Mouse (Mus musculus) lung, postnatal 14 days (tissue): ENCODE measurements around the gene Nfkb2.
A peak's percentile ranks its signal among the peaks of the same experiment; 100 is the strongest.

ENCODE experiments used
- DNase-seq: peaks from one replicate; pipeline ENCODE4 v3.0.0; 2021

The Nfkb2 gene

DNA sequence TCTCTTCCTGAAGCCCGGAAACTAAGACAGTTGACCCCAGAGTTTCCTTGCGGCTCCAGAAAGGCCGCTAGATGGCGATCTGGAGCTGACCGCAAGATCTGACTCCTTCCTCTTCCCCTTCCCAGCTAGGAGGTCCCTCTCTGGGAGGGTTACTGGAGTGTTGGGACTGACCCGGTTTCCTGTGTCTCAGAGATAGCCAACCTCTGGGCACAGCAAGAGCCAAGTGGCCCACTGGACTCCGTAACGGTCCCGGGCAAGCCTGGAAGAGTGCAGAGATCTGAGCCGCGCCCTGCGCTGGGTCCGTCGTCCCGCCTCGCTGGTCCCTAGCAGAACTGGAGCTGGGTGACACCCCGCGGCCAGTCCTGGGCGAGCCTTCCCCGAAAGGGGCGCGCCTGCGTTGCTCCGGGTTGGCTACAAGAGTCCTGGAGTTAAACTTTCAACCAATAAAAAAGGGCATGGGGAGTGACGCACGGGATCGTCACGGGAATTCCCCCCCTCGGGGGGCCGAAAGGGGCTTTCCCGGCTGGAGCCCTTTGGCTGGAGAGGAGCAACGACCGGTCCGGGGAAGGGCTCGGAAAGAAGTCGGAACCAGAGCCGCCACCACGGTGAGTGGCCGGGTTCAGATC, at the start of gene Nfkb2:
Nfkb2 (plus strand) TSS at position 105 of the 626 bp plus-strand sequence.
- DNase-seq, result peak; percentile 95

DNA sequence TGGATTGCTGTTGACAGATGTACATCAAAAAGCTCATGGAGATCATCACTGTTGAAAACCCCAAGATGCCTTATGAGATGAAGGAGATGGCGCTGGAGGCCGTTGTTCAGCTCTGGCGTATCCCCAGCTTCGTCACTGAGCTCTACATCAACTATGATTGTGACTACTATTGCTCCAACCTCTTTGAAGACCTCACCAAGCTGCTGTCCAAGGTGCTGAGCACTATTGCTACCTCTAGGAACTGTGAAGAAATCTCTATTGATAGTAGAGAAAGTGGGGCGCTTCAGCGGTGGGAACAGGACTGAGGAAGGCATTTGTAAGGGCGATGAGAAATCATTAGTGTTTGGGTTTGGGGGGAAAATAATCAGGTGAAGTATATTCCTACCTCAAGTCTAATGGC, 39.4 kb upstream of the Nfkb2 start:
- DNase-seq, result no peak

DNA sequence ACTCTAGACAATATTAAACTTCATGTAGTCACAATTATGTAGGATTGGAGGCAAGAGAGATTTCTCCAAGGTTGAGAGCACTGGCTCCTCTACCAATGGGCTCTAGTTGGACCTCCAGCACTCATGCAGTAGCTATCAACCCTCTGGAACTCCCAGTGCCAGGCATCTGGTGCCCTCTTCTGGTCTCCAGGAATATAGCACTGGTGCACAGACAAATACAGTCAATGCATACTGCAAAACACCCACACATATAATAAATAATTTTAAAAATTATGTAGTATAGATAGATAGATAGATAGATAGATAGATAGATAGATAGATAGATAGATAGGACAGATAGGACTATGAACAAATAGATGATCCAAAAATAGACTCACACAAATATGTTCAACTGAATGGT, 28.8 kb upstream of the Nfkb2 start:
- peak; percentile 17 for DNase-seq

DNA sequence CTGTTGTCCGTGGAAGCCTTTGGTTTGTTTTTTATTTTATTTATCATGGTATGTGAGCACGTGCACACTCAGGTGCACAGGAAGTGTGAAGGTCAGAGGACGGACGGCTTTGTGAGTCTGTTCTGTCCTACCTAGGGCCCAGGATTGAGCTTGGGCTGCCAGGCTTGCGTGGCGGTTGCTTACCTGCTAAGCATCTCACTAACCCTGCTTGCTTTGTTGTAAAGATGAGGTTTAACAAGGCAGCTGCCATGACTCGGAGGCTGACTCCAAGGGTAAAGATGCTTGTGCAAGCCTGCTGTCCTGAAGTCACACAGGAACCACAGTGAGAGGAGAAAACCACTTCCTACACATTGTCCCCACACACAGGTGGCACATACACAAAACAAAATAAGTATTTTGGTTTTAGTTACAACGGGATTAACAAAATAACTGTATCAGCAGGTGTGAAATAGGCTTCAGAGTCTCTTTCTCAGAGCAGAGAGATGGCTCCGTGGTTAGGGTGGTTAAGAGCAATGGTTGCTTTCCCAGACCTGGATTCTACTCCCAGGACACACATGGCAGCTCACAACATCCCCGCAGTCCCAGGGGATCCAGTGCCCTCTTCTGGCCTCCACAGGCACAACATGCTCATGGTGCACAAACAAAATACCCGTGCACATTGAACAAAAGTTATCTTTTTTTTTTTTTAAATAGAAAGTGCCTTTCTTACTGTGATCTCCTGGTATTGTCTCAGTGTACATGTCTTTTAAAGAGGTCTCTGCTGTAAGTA, 21.9 kb upstream of the Nfkb2 start:
- no peak for DNase-seq

DNA sequence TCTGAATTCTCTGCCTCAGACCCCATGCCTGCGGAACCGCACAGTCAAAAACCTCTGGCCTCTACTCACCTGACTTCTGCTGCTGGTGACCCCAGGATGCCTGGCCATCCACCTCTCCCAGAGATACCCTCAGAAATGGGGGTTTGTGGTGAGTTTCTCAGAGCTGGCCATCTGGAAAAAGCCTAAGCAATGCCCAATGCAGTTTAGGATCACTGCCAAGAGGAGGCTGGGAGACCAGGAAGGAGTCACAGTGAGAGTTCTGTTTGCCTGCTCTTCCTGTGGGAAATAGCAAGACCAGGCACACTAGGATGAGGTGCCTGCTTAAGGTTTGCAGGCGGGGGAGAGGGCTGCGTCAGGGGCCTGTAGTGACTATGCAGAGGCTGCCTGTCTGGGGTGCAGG, 19.4 kb upstream of the Nfkb2 start:
- DNase-seq, result no peak

DNA sequence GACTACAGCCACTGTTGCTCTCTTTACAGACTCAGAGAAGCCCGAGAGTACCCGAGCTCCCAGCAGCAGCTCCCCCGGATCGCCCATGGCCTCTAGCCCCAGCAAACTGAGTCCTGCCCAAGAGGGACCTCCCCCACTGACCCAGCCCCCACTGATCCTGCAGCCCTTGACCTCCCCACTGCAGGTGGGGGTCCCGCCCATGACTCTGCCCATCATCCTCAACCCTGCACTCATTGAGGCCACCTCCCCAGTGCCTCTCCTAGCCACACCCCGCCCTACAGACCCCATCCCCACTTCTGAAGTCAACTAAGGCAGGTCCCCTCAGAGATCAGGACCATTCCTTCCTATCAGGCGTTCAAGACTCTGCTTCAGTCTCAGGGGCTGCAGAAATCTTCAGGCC, 18.5 kb upstream of the Nfkb2 start:
- no peak for DNase-seq

DNA sequence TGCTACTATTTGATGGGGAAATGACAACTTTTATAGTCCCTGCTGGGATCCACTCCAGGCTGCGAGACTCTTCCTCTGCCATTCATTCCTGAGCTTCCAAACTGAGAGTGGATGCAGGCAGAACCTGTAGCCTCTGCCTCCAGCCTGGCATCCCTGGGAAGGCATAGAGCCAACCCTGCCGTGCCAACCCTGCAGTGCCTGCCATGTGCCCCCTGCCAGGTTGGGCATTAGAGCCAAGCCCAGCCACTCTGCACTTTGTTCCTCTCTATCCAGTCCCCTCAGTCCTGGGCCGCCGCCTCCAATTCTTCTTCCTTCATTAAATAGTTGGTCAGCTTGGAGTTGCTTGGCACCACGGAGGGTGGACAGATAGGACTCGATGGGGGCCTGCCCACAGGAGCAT, 18.1 kb upstream of the Nfkb2 start:
- no peak for DNase-seq

DNA sequence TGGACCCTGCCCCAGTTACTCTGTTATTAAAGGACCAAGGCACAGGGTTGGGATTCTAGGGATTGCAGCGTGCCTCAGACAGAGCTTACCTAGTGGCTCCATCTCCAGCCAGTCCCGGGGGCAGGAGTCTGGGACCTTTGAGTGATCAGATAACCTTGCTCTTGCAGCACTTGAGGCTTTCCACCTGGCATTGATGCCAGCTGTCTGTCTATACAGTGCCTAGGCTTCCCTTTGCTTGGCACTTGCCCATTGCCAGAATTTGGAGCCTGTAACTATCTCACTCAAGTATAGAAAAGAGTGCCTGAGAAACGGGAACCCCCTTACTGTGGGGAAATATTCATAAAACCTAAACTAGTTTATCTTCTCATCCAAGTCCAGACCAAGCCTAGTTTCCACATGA, 17.2 kb upstream of the Nfkb2 start:
- DNase-seq, result no peak

DNA sequence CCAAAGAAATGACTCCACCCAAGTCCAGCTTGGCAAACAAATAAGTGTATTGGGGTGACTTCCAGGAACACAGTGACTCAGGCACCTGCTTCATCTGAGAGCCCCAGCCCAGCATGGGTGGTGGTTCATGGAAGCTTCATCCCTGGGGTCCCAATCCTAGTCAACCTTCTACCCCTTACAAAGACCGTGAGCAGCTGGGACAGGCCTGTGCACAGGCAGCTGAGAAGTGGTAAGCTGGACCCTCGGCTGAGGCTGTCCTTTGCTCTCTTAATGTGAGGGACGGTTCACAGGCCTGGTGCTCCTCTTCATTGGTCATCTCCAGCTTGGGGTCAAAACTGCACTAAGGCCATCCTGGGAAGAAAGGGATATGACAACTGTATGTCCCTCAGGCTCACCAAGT, 16.6 kb upstream of the Nfkb2 start:
- DNase-seq, result no peak

DNA sequence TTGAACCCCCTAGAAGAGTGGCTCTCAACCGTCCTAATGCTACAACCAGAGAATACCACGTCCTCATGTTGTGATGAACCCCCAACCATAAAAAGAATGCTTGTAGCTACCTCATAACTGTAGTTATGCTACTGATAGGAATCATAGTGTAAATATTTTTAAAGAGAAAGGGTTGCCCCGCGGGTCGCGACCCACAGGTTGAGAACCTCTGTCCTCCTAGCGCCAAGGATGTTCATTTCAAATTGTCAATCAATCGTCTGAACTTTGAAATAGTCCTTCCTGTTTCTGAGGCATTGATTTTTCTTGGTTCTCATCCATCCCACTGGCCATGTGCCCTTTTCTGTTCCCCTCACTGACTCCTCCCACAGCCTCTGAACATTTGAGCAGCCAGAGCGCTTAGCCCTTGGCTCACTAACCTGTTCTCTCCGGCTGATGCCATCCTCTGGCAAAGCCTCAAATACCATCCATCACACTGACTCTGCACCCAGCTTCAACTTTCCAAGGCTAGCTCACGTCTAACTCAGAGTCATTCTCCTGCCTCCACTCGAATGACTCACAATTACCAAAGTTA, 13.5 kb upstream of the Nfkb2 start:
- no peak for DNase-seq

DNA sequence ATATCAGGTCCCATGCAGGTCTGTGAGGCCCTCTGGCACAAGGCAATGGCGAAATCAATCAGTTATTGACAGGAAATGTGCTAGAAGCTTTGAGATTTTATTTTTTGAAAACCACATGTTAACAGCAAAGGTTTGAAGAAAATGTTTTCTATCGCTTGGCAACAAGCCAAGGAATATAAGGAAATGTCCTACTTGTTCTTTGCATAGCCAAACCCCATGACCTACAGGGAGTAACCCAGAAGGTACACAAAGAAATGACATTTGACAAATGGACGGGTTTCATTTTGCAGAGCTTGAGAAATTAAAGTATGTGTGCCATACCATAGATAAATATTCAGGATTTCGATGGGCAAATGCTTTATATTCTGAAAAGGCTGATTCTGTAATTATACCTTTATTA, 7.2 kb upstream of the Nfkb2 start:
- no peak for DNase-seq

DNA sequence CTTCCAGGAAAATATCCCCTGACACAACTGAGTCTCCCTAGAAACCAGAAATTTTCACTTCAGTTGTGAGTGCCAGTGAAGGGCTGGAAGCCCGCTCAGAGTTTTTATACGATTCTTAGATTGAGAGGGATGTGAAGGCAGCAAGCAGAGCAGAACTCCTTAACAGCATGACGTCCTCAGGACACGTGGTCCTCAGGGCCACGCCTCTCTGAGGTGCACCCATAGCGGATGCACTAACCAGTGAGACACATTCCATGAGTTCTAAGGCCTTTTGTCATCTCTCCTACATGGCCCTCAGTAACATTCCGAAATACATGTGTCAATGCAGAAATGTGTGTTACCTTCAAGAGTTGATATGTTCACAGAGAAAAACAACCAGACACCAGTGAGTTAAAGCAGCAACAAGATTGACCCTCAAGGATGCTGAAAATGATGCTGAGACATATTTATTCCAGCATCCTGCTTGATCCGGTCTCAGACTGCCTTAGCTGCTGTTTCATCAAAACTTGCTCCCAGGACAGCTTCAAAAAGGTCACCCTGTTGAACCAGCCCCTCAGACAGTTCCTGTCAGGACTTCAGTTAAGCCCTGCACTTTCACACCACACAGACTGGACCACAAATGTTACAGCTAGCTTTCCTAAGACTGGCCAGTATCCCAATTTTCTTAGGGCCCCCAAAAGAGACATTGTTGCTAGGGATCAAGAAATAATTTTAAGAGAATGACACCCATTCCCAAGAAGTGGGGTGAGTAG, 3.6 kb upstream of the Nfkb2 start:
- no peak for DNase-seq

DNA sequence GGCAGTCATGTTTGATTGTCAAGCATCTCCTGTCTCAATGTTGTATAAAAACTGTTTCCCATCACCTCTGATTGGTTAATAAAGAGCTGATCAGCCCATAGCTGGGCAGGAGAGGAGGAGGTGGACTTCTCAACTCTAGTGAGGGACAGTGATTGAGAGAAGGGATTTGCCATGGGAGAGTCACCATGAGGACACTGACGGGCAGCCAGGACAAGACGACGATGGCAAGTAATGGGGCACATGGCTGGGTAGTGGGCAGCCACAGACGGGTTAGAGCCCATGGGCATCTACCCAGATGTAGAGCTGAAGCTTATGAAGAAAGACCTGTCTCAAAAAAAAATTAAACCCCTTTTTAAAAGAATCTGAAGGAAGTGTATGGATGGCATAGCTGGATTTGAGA, 1.6 kb upstream of the Nfkb2 start:
- DNase-seq, result no peak

DNA sequence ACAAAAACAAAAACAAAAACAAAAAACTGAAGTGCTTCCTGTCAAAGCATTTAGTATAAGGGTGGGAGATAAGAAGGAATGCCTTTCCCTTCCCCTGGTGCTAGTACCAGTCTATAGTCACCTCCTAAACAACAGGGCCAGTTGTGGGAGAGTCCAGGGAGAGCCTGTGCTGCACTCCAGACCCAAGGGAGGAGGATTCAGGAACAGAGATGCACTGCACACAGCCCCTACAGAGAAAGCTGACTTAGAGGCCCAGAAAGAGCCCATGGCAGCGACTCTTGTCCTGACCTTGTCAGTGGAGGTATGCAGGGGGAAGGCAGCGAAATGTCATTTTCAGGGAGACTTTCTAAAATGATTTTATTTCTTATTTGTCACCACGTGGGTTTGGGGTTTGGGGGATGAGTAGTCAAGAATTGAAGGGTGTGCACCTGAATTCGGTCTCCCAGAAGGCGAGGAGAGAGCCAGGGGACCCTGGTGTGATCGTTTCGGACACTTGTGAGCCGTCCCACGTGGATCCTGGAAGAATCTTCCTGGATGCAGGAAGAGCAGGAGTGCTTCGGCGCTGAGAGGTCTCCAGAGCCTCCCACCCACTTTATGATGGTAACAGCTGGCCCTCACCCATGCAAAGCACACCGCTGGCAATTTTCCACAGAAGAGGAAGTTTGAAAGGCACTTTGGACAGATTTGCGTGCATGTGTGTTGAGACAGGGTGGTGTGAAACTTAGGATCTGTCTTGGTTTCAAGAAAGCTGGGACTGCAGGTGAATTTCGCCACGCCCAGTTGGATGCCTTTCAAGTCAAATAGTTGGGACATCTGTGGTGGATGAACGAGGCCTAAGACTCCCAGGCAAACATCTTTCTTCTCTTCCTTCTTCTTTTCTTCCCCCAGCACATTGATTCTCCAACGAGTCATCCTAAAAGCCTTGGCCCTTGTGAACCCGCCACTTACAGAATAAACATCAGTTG, 587 bp upstream of the Nfkb2 start:
- no peak for DNase-seq

DNA sequence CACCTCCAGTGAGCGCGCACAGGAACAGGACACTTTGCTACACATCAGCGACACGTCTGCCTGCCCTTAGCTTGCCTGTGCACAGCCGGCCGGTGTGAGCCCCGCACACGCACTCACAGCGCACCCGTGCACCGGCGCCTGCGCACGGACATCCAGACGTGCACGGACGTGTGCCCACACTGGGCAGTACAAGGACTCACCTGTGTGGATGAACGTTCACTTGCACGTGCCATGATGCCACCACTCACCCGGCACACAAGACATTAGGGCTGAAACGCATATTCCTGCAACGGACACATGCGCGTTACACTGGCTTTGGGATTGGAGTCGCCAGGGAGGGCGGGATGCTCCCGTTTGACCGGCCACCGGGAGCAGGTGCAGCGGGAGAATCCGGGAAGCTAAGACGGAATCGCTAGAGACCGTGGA, 801 bp downstream of the Nfkb2 start:
- DNase-seq, result no peak

DNA sequence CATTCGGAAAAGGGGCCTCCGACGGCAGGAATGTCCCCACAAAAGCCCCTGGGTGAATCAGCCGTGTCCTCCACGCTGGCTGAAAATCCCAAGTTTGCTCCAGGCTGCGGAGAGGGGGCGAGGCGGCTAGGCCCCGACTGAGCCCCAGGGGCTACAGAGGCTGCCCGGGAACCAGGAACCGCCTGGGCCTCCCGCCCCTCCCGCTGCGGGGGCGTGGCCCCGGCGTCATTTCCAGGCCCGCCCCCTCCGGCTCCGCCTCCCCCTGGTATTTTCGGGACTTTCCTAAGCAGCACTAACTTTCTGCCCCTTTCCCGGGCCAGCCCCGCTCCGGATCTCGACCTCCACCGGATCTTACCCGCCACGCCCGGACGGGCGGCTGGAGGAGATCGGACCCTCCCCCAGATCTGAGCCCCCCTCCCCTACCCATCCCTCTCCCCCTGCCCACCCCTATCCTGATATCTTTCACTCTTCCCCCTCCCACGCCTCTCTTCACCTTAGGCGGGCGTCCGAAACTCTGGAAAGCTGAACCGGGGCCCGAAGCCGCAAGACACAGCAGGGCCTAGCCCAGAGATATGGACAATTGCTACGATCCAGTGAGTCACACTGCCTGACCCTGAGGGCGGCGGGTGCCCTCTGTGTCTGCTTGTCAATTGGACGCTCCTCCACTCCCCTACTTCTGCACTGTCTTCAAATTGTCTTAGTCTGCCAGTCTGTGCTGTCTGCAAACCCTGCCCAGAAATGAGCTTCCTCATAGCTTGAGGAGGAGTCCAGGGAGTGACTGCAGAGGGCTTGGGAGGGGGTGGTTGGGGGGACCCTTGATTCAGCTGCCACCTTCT, 1.5 kb downstream of the Nfkb2 start:
- DNase-seq, result peak; percentile 92

DNA sequence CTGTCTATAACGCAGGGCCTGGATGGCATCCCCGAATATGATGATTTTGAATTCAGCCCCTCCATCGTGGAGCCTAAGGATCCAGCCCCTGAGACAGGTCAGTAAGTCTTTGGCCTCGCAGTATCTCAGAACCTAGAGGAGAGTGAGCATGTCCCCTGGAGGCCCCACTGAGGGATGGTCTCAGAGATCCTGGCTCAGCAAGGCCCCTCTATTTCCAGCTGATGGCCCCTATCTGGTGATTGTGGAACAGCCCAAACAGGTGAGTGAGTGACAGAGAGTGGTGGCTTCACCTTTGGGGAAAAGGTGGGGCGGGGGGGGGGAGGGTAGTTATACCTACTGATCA, 2.1 kb downstream of the Nfkb2 start:
- DNase-seq, result no peak

DNA sequence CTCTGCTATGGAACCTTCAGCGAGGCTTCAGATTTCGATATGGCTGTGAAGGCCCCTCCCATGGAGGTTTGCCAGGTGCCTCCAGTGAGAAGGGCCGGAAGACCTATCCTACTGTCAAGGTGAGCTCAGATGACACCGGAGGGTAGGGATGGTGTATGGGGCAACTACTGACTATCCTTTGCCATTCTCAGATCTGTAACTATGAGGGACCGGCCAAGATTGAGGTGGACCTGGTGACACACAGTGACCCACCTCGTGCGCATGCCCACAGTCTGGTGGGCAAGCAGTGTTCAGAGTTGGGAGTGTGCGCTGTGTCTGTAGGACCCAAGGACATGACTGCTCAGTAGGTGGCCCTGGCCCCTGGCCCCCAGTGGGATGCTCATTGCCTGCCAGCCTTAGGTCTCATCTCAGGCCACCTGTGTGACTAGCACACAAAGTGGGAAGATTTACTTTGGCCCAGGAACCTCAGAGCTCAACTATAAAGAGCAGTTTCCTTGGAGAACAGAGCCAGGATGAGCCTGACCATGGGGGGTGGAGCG, 2.7 kb downstream of the Nfkb2 start:
- DNase-seq, result no peak

DNA sequence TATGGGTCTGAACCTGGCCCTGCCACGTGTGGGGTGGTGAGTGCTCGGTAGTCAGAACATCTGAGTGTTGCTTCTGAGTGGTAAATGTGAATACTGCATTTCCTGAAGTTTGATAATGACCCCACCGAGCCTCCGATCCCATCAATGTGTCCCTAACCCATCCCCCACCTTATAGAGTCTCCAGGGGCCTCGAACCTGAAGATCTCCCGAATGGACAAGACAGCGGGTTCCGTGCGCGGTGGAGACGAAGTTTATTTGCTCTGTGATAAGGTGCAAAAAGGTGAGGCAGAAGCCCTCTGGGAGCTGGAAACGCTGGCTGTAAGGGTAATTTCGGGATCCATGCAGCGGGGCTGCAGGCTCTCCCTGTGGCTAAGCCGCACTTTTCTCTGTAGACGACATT, 3.7 kb downstream of the Nfkb2 start:
- DNase-seq, result no peak

DNA sequence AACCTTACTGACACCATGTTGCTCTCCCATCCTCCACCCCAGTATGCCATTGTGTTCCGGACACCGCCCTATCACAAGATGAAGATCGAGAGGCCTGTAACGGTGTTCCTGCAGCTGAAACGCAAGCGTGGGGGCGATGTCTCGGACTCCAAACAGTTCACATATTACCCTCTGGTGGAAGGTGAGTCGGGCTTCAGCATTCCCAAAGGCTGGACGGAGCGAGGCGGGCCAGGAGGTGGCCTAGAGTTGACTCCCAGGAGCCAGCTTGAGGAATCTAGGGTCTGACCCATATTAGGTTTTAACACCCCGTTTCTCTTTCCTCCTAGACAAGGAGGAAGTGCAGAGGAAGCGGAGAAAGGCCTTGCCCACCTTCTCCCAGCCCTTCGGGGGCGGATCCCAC, 4.2 kb downstream of the Nfkb2 start:
- no peak for DNase-seq

DNA sequence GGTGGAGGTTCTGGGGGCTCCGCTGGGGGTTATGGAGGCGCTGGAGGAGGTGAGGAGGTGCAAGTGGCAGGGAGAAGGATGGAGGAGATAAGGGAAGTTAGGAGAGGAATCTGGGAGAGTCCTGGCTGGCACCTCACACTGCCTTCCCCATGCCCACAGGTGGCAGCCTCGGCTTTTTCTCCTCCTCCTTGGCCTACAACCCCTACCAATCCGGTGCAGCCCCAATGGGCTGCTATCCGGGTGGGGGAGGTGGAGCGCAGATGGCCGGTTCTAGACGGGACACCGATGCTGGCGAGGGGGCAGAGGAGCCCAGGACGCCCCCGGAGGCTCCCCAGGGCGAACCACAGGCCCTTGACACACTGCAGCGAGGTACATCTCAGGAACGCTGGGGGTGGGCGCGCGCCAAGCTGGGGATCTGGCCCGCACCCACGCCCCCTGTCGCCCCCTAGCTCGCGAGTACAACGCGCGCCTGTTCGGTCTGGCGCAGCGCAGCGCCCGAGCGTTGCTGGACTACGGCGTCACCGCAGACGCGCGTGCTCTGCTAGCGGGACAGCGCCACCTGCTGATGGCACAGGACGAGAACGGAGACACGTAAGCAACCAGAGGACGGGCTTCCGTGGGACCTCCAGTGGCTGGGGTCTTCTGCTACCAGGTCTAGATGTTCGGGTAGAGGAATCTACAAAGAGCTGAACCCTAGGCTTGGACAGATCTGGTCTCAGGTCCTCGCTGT, 4.8 kb downstream of the Nfkb2 start:
- peak; percentile 93 for DNase-seq
